Mouse (Mus musculus): Measurements from ENCODE around the gene Prl3c1.
"Not testable (repeated sequence)": the region's sequence is repeated elsewhere in the genome, so short reads cannot be mapped to it uniquely, and the experiment has no call there.

Gene Prl3c1

GRCm38 (mm10) chr13:27196359-27196758, at the start of gene Prl3c1:
TSS of gene Prl3c1 (plus strand) at chr13:27196659.
- DNase-seq (ENCODE audit: low read depth in 2 of 2, low spot score in 2 of 2): no peak

DNA sequence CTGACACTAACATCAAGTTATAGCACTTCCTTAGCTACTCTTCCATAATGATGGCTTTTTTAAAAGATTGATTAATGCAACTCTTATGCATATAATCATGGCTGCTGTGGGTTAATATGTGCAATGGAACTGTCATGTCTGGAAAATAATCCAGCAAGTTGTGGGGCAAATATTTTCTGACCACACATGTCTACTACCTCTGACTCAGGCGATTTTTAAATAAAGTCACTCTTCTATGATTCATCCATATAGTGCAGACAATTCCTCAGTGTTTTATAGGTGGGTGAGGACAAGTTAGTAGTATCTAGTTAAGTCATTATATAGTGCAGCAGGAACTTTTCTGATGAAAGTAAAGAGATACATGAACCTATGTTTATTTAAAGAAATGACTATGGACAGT, 48.2 kb upstream of the Prl3c1 start:
- DNase-seq (ENCODE audit: low read depth in 2 of 2, low spot score in 2 of 2): no peak

GRCm38 (mm10) chr13:27156490-27156889, 40.0 kb upstream of the Prl3c1 start, which contains the start of gene Prl3d3:
TSS of gene Prl3d3 (plus strand) at chr13:27156790.
- not testable (repeated sequence) for DNase-seq (ENCODE audit: low read depth in 2 of 2, low spot score in 2 of 2)

DNA sequence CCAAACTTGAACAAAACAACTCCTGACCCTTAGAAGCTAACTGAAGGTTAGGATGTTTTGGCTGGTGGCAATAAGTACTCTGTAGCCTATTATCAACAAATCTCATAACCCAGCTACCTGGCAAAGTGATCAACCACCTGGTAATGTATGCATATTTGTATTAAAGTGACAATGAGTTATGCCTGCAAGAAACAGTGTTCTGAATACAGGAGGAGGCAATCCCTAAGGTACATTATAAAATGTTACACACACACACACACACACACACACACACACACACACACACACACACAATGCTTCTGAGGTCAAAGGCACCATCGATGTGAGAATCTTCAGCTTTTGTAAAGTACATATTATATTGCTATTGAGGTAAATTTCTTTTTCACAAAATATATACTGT, 45.1 kb downstream of the Prl3c1 start, which contains the start of gene Prl3b1:
Gene Prl3b1 (plus strand): TSS at position 301 of the 400 bp plus-strand sequence.
- DNase-seq (ENCODE audit: low read depth in 2 of 2, low spot score in 2 of 2): no peak

Data from CD8-positive naive resting alpha-beta T cell, adult 2 months (primary cell).